Mouse (Mus musculus) limb, embryonic 14.5 days (tissue): Measurements from ENCODE around the gene Wfs1. TPM values are rescaled to one million over a fixed set of nuclear protein-coding genes. Genes with fewer than 3 reads are reported as not detected.

Experiments
- ATAC-seq: fragments of 200-750 bp; cut with Nextera tagmentation; 2 replicates; pipeline ENCODE4 v1.8.0; 2017; ENCODE audit warnings: low read depth, moderate number of reproducible peaks, moderate TSS enrichment; ENCODE audit not compliant: low FRiP score
- DNase-seq: peaks from one replicate; pipeline ENCODE4 v3.0.0-alpha.2; 2015; ENCODE audit warnings: low spot score
- H3K27ac ChIP-seq: fragments of 300-500 bp; sonication (generic); replicated peaks from 2 replicates; pipeline ENCODE4 v1.5.1; 2014; ENCODE audit warnings: low read depth, mild to moderate bottlenecking, low read length, moderate library complexity, mixed read lengths
- H3K27me3 ChIP-seq: fragments of 300-500 bp; sonication (generic); 2 replicates; pipeline ENCODE4 v1.6.1; 2014; ENCODE audit warnings: low read length, mixed read lengths; ENCODE audit not compliant: control insufficient read depth, insufficient read depth
- H3K36me3 ChIP-seq: fragments of 300-500 bp; sonication (generic); 2 replicates; pipeline ENCODE4 v1.6.1; 2014; ENCODE audit warnings: mild to moderate bottlenecking, low read length, moderate library complexity, mixed read lengths; ENCODE audit not compliant: control insufficient read depth, insufficient read depth
- H3K4me1 ChIP-seq: fragments of 300-500 bp; sonication (generic); 2 replicates; pipeline ENCODE4 v1.6.1; 2014; ENCODE audit warnings: antibody characterized with exemption, low read length, mixed read lengths; ENCODE audit not compliant: control insufficient read depth, insufficient read depth
- H3K4me2 ChIP-seq: fragments of 300-500 bp; sonication (generic); replicated peaks from 2 replicates; pipeline ENCODE4 v1.6.1; 2014; ENCODE audit warnings: low read depth, mild to moderate bottlenecking, low read length, moderate library complexity; ENCODE audit not compliant: severe bottlenecking
- H3K4me3 ChIP-seq: fragments of 300-500 bp; sonication (generic); replicated peaks from 2 replicates; pipeline ENCODE4 v1.5.1; 2014; ENCODE audit warnings: low read length
- H3K9ac ChIP-seq: fragments of 300-500 bp; sonication (generic); 2 replicates; pipeline ENCODE4 v1.6.1; 2014; ENCODE audit warnings: mild to moderate bottlenecking, low read depth, low read length, moderate library complexity; ENCODE audit not compliant: severe bottlenecking
- H3K9me3 ChIP-seq: fragments of 300-500 bp; sonication (generic); 2 replicates; pipeline ENCODE4 v1.6.1; 2016; ENCODE audit warnings: low read length; ENCODE audit not compliant: control insufficient read depth
- POLR2A ChIP-seq: fragments of 200-500 bp; IDR thresholded peaks from 2 replicates; pipeline ENCODE4 v1.8.0; 2012; ENCODE audit warnings: inconsistent platforms, mild to moderate bottlenecking, moderate library complexity, borderline replicate concordance; ENCODE audit not compliant: insufficient read depth, insufficient read length; ENCODE audit errors: extremely low read depth
- WGBS: fragments of 180-500 bp; shearing (Covaris S2); extraction: QIAGEN DNeasy Blood & Tissue Kit; methylation state at CpG from one replicate; pipeline ENCODE4 v1.1.7; 2014; 5-methylcytosine and 5-hydroxymethylcytosine counted together
- polyA plus RNA-seq, 2 experiments: library from polyadenylated mRNA; depleted of rRNA in 1 of 2; stranded (reverse) in 1 of 2; unstranded in 1 of 2; fragments of >200 nt; fragmentation: Nextera tagmentation in 1 of 2; extraction: Ambion mirVana in 1 of 2; gene quantifications; 2 replicates each; pipeline versions ENCODE4 v1.2.1 to v1.2.3; 2012 to 2014

Gene Wfs1
- polyA plus RNA-seq, 2 experiments: 11.2 to 12.8 TPM

GRCm38 (mm10) chr5:36922811-36923210 lies 66.2 kb downstream of the Wfs1 start:
- DNase-seq (no peak), ATAC-seq (no peak)
- Histone ChIP-seq H3K27ac (no peak overlapping the region), H3K36me3 (no peaks in the 10 kb centered on the region), H3K9ac (no peak overlapping the region), H3K27me3 (no peaks in the 10 kb centered on the region), H3K4me2 (no peak overlapping the region), H3K9me3 (no peaks in the 10 kb centered on the region), H3K4me1 (0 out of 2 replicates have a peak, but pooled peaks cover 3% of the 10 kb centered on the region), H3K4me3 (no peak overlapping the region)
- no peak for TF ChIP-seq POLR2A
- WGBS: 76% methylated on average over 10 of the region's 10 CpGs

GRCm38 (mm10) chr5:36921871-36922270 lies 67.1 kb downstream of the Wfs1 start:
- no peaks in the 10 kb centered on the region for H3K27me3 ChIP-seq
- H3K4me3 ChIP-seq: no peak overlapping the region
- H3K4me1 ChIP-seq: 0 out of 2 replicates have a peak, but pooled peaks cover 3% of the 10 kb centered on the region
- no peak for TF ChIP-seq POLR2A
- no peaks in the 10 kb centered on the region for H3K9me3 ChIP-seq
- no peak for DNase-seq
- no peak for ATAC-seq
- 69% methylated on average over 1 of the region's 1 CpGs for WGBS
- no peak overlapping the region for H3K9ac ChIP-seq
- H3K4me2 ChIP-seq: no peak overlapping the region
- no peaks in the 10 kb centered on the region for H3K36me3 ChIP-seq
- no peak overlapping the region for H3K27ac ChIP-seq

GRCm38 (mm10) chr5:36920072-36920471 lies 68.9 kb downstream of the Wfs1 start:
- ATAC-seq: no peak
- WGBS: 21% methylated on average over 1 of the region's 1 CpGs
- no peak for DNase-seq

GRCm38 (mm10) chr5:36918016-36918415 lies 71.0 kb downstream of the Wfs1 start:
- Histone ChIP-seq H3K36me3 (no peaks in the 10 kb centered on the region), H3K27ac (no peak overlapping the region), H3K4me3 (no peak overlapping the region), H3K4me1 (0 out of 2 replicates have a peak, but pooled peaks cover 3% of the 10 kb centered on the region), H3K4me2 (no peak overlapping the region), H3K9me3 (no peaks in the 10 kb centered on the region), H3K9ac (no peak overlapping the region), H3K27me3 (no peaks in the 10 kb centered on the region)
- WGBS: 80% methylated on average over 7 of the region's 7 CpGs
- ATAC-seq: no peak
- DNase-seq: no peak
- TF ChIP-seq POLR2A: no peak

More at GRCm38 (mm10) chr5:36920072-36920471, 68.9 kb downstream of the Wfs1 start:
- H3K4me2 ChIP-seq: no peak overlapping the region
- no peak overlapping the region for H3K27ac ChIP-seq
- H3K27me3 ChIP-seq: no peaks in the 10 kb centered on the region
- no peak for TF ChIP-seq POLR2A
- no peak overlapping the region for H3K4me3 ChIP-seq
- 0 out of 2 replicates have a peak, but pooled peaks cover 3% of the 10 kb centered on the region for H3K4me1 ChIP-seq
- H3K9ac ChIP-seq: no peak overlapping the region
- H3K36me3 ChIP-seq: no peaks in the 10 kb centered on the region
- no peaks in the 10 kb centered on the region for H3K9me3 ChIP-seq

- TF ChIP-seq POLR2A: no peak
- H3K9ac ChIP-seq: no peak overlapping the region
- no peak overlapping the region for H3K27ac ChIP-seq
- H3K4me3 ChIP-seq: no peak overlapping the region
- H3K4me2 ChIP-seq: no peak overlapping the region
- H3K9me3 ChIP-seq: no peaks in the 10 kb centered on the region
- WGBS: 82% methylated on average over 4 of the region's 4 CpGs
- ATAC-seq (no peak), DNase-seq (no peak)
- 0 out of 2 replicates have a peak, but pooled peaks cover 3% of the 10 kb centered on the region for H3K4me1 ChIP-seq
- H3K36me3 ChIP-seq: no peaks in the 10 kb centered on the region
- no peaks in the 10 kb centered on the region for H3K27me3 ChIP-seq
These were observed 71.8 kb downstream of the Wfs1 start for GRCm38 (mm10) chr5:36917245-36917644.

GRCm38 (mm10) chr5:36916581-36916980 lies 72.4 kb downstream of the Wfs1 start:
- H3K4me3 ChIP-seq: no peak overlapping the region
- no peak for TF ChIP-seq POLR2A
- H3K36me3 ChIP-seq: no peaks in the 10 kb centered on the region
- H3K9ac ChIP-seq: no peak overlapping the region
- H3K9me3 ChIP-seq: no peaks in the 10 kb centered on the region
- H3K4me1 ChIP-seq: 0 out of 2 replicates have a peak, but pooled peaks cover 3% of the 10 kb centered on the region
- H3K27ac ChIP-seq: no peak overlapping the region
- DNase-seq (no peak), ATAC-seq (no peak)
- 85% methylated on average over 4 of the region's 4 CpGs for WGBS
- no peak overlapping the region for H3K4me2 ChIP-seq
- H3K27me3 ChIP-seq: no peaks in the 10 kb centered on the region

Other genes with a start within 250 kb of the Wfs1 start
- gene Bloc1s4, start 240.6 kb downstream of the Wfs1 start, polyA plus RNA-seq (2012; rRNA removed): 25.8 and 35.3 TPM in 2 replicates
- 27.1 and 28.6 TPM in 2 replicates for gene Bloc1s4, start 240.6 kb downstream of the Wfs1 start, polyA plus RNA-seq (2014; fragmentation: Nextera tagmentation; extraction: Ambion mirVana)
- gene Mrfap1, start 192.4 kb downstream of the Wfs1 start, polyA plus RNA-seq (2012; rRNA removed): 260 and 273 TPM in 2 replicates
- gene Mrfap1, start 192.4 kb downstream of the Wfs1 start, polyA plus RNA-seq (2014; fragmentation: Nextera tagmentation; extraction: Ambion mirVana): 638 and 692 TPM in 2 replicates
- gene Man2b2, start 158.6 kb downstream of the Wfs1 start, polyA plus RNA-seq (2012; rRNA removed): 24.2 and 32.4 TPM in 2 replicates
- 16.5 and 17.5 TPM in 2 replicates for gene Man2b2, start 158.6 kb downstream of the Wfs1 start, polyA plus RNA-seq (2014; fragmentation: Nextera tagmentation; extraction: Ambion mirVana)
- gene Ppp2r2c, start 120.7 kb downstream of the Wfs1 start, polyA plus RNA-seq (2012; rRNA removed): 0.54 and 0.63 TPM in 2 replicates
- gene Ppp2r2c, start 120.7 kb downstream of the Wfs1 start, polyA plus RNA-seq (2014; fragmentation: Nextera tagmentation; extraction: Ambion mirVana): 0.11 and 0.26 TPM in 2 replicates
- gene Gm1043, start 96.2 kb upstream of the Wfs1 start, polyA plus RNA-seq (2012; rRNA removed): 0.96 and 1.0 TPM in 2 replicates
- gene Gm1043, start 96.2 kb upstream of the Wfs1 start, polyA plus RNA-seq (2014; fragmentation: Nextera tagmentation; extraction: Ambion mirVana): 0.18 TPM in 1 of 2 replicates, not detected in the other